Mouse (Mus musculus): ENCODE data around the gene Olfr1115.
"Not testable (repeated sequence)": the region's sequence is repeated elsewhere in the genome, so short reads cannot be mapped to it uniquely, and the experiment has no call there.

The Olfr1115 gene

DNA sequence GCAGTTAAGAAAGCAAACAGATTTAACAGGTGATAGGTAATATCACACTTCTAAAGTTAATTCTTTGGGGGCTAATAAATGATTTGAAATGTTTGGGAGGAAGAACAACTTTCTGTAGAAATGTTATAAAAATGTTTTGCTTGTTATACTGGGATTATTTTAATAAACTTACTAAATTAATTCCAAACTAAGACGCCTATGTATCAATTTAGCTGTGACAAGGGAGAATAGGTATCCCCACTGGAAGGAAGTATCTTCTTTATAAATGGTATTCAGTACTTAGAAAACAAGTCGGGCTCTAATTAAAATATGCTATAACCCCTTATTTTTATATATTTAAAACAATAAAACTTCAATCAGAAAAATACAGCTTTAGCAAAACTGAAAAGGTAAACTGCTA is at the start of gene Olfr1115:
TSS of gene Olfr1115 (plus strand) at position 301 of the 400 bp plus-strand sequence.
- no peak for DNase-seq (ENCODE audit: low spot score in 2 of 2)

DNA sequence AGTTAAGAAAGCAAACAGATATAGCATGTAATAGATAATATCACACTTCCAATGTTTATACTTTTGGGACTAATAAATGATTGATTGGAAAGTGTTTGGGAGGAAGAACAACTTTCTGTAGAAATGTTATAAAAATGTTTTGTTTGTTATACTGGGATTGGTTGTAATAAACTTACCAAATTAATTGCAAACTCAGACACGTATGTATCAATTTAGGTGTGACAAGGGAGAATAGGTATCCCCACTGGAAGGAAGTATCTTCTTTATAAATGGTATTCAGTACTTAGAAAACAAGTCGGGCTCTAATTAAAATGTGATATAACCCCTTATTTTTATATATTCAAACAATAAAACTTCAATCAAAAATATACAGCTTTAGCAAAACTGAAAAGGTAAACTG is 39.1 kb upstream of the Olfr1115 start, which contains the start of gene Olfr1113:
TSS of gene Olfr1113 (plus strand) at position 301 of the 400 bp plus-strand sequence.
- no peak for DNase-seq (ENCODE audit: low spot score in 2 of 2)

DNA sequence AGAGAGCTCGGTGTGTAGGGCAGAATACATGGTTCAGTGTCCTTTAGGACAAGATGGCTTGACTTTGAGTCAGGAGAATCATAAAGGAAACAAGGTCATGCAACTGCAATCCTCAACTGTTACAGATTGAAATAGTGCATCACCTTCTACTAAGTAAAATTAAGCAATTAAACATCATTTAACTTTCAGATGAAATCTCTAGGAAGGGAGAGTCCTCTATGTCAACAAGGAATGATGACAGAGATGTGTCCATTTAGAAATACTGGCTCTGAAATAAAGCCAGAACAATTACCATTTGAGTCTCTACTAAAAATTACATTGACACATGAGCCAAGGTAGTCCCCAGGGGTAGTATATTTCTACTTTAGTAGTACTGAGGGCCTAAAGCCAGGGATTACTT is 19.4 kb downstream of the Olfr1115 start, which contains the start of gene Olfr1116:
TSS of gene Olfr1116 (plus strand) at position 301 of the 400 bp plus-strand sequence.
- DNase-seq (ENCODE audit: low spot score in 2 of 2), result no peak

DNA sequence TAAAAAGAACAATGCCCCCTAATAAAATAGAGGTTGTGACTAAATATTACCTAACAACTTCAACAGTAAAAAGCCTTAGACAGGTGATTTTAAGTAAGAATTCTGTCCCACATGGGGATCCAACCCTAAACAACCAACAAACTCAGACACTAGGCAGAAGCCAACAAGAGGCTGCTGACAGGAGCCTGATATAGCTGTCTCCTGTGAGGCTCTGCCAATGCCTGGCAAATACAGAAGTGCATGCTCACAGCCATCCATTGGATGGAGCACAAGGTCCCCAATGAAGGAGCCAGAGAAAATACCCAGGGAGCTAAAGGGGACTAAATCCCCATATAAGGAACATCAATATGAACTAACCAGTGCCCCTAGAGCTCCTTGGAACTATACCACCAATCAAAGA is 46.2 kb downstream of the Olfr1115 start:
- not testable (repeated sequence) for DNase-seq (ENCODE audit: low spot score in 2 of 2)

Measured in frontal cortex, postnatal 25 days (tissue).